Mouse (Mus musculus): ENCODE results near the gene Arid4a. TPM values are rescaled to one million over a fixed set of nuclear protein-coding genes. Genes with fewer than 3 reads are reported as not detected.

The Arid4a gene
- total RNA-seq, 1 experiment, result 10.9 TPM

- Histone ChIP-seq H3K4me3 (ENCODE audit: insufficient read depth in 1 of 2, low read depth in 1 of 2, low read length in 2 of 2, poor library complexity in 1 of 2, severe bottlenecking in 1 of 2) (no peak overlapping the region), H3K9me3 (ENCODE audit: control insufficient read depth, insufficient read depth, low read depth, low read length) (no peaks in the 10 kb centered on the region), H3K36me3 (ENCODE audit: control insufficient read depth, insufficient read depth, low read length, poor library complexity, severe bottlenecking) (no peaks in the 10 kb centered on the region), H3K27ac (ENCODE audit: insufficient read depth, low read depth, low read length, poor library complexity, severe bottlenecking) (no peak overlapping the region), H3K4me1 (ENCODE audit: control insufficient read depth in 2 of 2, insufficient read depth in 2 of 2, low read length in 2 of 2, poor library complexity in 1 of 2) (no peaks in the 10 kb centered on the region), H3K9ac (ENCODE audit: insufficient read depth, low read depth, low read length, poor library complexity, severe bottlenecking) (no peak overlapping the region)
- TF ChIP-seq CHD2 (IDR thresholded peaks at IDR 0.05; ENCODE audit: low read depth, low read length) (no peak), ZC3H11A (IDR thresholded peaks at IDR 0.05; ENCODE audit: borderline replicate concordance, low read depth, low read length) (no peak), HCFC1 (IDR thresholded peaks at IDR 0.05; ENCODE audit: borderline replicate concordance, insufficient read depth, low read length) (no peak), MAFK (IDR thresholded peaks at IDR 0.05; ENCODE audit: insufficient read depth, low read depth, low read length) (no peak), ZNF384 (IDR thresholded peaks at IDR 0.05; ENCODE audit: low read depth, low read length) (no peak)
- in situ Hi-C loops (cut with MboI; ENCODE audit: low sequenced_read_pairs in 2 of 2, unreplicated experiment in 2 of 2), result no loop called here
- DNase-seq (ENCODE audit: low read depth, low spot score), result no peak
Observed at GRCm38 (mm10) chr12:71107216-71107771, 91.5 kb downstream of the Arid4a start.

GRCm38 (mm10) chr12:71111331-71111730 lies 95.5 kb downstream of the Arid4a start, which contains the start of gene Tomm20l:
Gene Tomm20l, plus strand, starts transcription at chr12:71111428.
- Histone ChIP-seq H3K9ac (ENCODE audit: insufficient read depth, low read depth, low read length, poor library complexity, severe bottlenecking) (peak within 1 kb of the TSS; percentile 46), H3K9me3 (ENCODE audit: control insufficient read depth, insufficient read depth, low read depth, low read length) (no peaks in the 10 kb centered on the region), H3K27ac (ENCODE audit: insufficient read depth, low read depth, low read length, poor library complexity, severe bottlenecking) (no peak within 1 kb of the TSS), H3K36me3 (ENCODE audit: control insufficient read depth, insufficient read depth, low read length, poor library complexity, severe bottlenecking) (no peaks in the 10 kb centered on the region), H3K4me1 (ENCODE audit: control insufficient read depth in 2 of 2, insufficient read depth in 2 of 2, low read length in 2 of 2, poor library complexity in 1 of 2) (no peaks in the 10 kb centered on the region), H3K4me3 (ENCODE audit: insufficient read depth in 1 of 2, low read depth in 1 of 2, low read length in 2 of 2, poor library complexity in 1 of 2, severe bottlenecking in 1 of 2) (peak within 1 kb of the TSS; percentile 56 to 63)
- TF ChIP-seq MAFK (IDR thresholded peaks at IDR 0.05; ENCODE audit: insufficient read depth, low read depth, low read length) (no peak), HCFC1 (IDR thresholded peaks at IDR 0.05; ENCODE audit: borderline replicate concordance, insufficient read depth, low read length) (no peak), ZC3H11A (IDR thresholded peaks at IDR 0.05; ENCODE audit: borderline replicate concordance, low read depth, low read length) (no peak), CHD2 (IDR thresholded peaks at IDR 0.05; ENCODE audit: low read depth, low read length) (no peak), ZNF384 (IDR thresholded peaks at IDR 0.05; ENCODE audit: low read depth, low read length) (no peak)
- in situ Hi-C loops (cut with MboI; ENCODE audit: low sequenced_read_pairs in 2 of 2, unreplicated experiment in 2 of 2), result no loop called here
- no peak for DNase-seq (ENCODE audit: low read depth, low spot score)

GRCm38 (mm10) chr12:71113074-71113473 lies 97.3 kb downstream of the Arid4a start:
- H3K36me3 ChIP-seq (ENCODE audit: control insufficient read depth, insufficient read depth, low read length, poor library complexity, severe bottlenecking), result no peaks in the 10 kb centered on the region

GRCm38 (mm10) chr12:71113675-71114288 lies 98.0 kb downstream of the Arid4a start:
- Histone ChIP-seq H3K9ac (ENCODE audit: insufficient read depth, low read depth, low read length, poor library complexity, severe bottlenecking) (no peak overlapping the region), H3K4me1 (ENCODE audit: control insufficient read depth in 2 of 2, insufficient read depth in 2 of 2, low read length in 2 of 2, poor library complexity in 1 of 2) (no peaks in the 10 kb centered on the region), H3K36me3 (ENCODE audit: control insufficient read depth, insufficient read depth, low read length, poor library complexity, severe bottlenecking) (no peaks in the 10 kb centered on the region), H3K4me3 (ENCODE audit: insufficient read depth in 1 of 2, low read depth in 1 of 2, low read length in 2 of 2, poor library complexity in 1 of 2, severe bottlenecking in 1 of 2) (no peak overlapping the region), H3K9me3 (ENCODE audit: control insufficient read depth, insufficient read depth, low read depth, low read length) (no peaks in the 10 kb centered on the region), H3K27ac (ENCODE audit: insufficient read depth, low read depth, low read length, poor library complexity, severe bottlenecking) (no peak overlapping the region)
- TF ChIP-seq ZNF384 (IDR thresholded peaks at IDR 0.05; ENCODE audit: low read depth, low read length) (no peak), CHD2 (IDR thresholded peaks at IDR 0.05; ENCODE audit: low read depth, low read length) (no peak), MAFK (IDR thresholded peaks at IDR 0.05; ENCODE audit: insufficient read depth, low read depth, low read length) (no peak), ZC3H11A (IDR thresholded peaks at IDR 0.05; ENCODE audit: borderline replicate concordance, low read depth, low read length) (no peak), HCFC1 (IDR thresholded peaks at IDR 0.05; ENCODE audit: borderline replicate concordance, insufficient read depth, low read length) (no peak)
- in situ Hi-C loops (cut with MboI; ENCODE audit: low sequenced_read_pairs in 2 of 2, unreplicated experiment in 2 of 2), result no loop called here
- no peak for DNase-seq (ENCODE audit: low read depth, low spot score)

More at GRCm38 (mm10) chr12:71113074-71113473, 97.3 kb downstream of the Arid4a start:
- no peak for DNase-seq (ENCODE audit: low read depth, low spot score)
- Histone ChIP-seq H3K4me1 (ENCODE audit: control insufficient read depth in 2 of 2, insufficient read depth in 2 of 2, low read length in 2 of 2, poor library complexity in 1 of 2) (no peaks in the 10 kb centered on the region), H3K27ac (ENCODE audit: insufficient read depth, low read depth, low read length, poor library complexity, severe bottlenecking) (no peak overlapping the region), H3K4me3 (ENCODE audit: insufficient read depth in 1 of 2, low read depth in 1 of 2, low read length in 2 of 2, poor library complexity in 1 of 2, severe bottlenecking in 1 of 2) (no peak overlapping the region), H3K9ac (ENCODE audit: insufficient read depth, low read depth, low read length, poor library complexity, severe bottlenecking) (no peak overlapping the region), H3K9me3 (ENCODE audit: control insufficient read depth, insufficient read depth, low read depth, low read length) (no peaks in the 10 kb centered on the region)
- in situ Hi-C loops (cut with MboI; ENCODE audit: low sequenced_read_pairs in 2 of 2, unreplicated experiment in 2 of 2), result no loop called here
- TF ChIP-seq ZNF384 (IDR thresholded peaks at IDR 0.05; ENCODE audit: low read depth, low read length), result no peak
- TF ChIP-seq MAFK (IDR thresholded peaks at IDR 0.05; ENCODE audit: insufficient read depth, low read depth, low read length), result no peak
- no peak for TF ChIP-seq HCFC1 (IDR thresholded peaks at IDR 0.05; ENCODE audit: borderline replicate concordance, insufficient read depth, low read length)

Measured in ES-E14 (cell line).